15 mouse cellular contexts compared by ENCODE assay signal in genomic region chr9:73087121-73087520, GRCm38 (mm10). TPM values are rescaled to one million over a fixed set of nuclear protein-coding genes. Genes with fewer than 3 reads are reported as not detected.
A peak's percentile ranks its signal among the peaks of the same experiment; 100 is the strongest.
DNase-seq lines count a peak whose midpoint lies in the region; ATAC-seq and TF ChIP-seq lines count a peak whose summit lies in the region.
"Had no signal": no experiment of that assay in that cellular context is flagged by ENCODE, and none has a peak within 500 bp of the region (broad histone marks: within the 10 kb centered on the region; RNA-seq: fewer than 3 reads in every experiment).

No protein-coding gene starts in this region.

- H3K27me3 ChIP-seq in lung, embryonic 14.5 days (ENCODE audit: insufficient read depth, low read length): no peaks in the 10 kb centered on the region
- H3K27me3 ChIP-seq in lung, postnatal 0 days (replicated peaks; ENCODE audit: insufficient read depth, low read length): no peaks in the 10 kb centered on the region
- H3K27me3 ChIP-seq in stomach, postnatal 0 days (ENCODE audit: control insufficient read depth, insufficient read depth, low read length): no peaks in the 10 kb centered on the region
- H3K27me3 ChIP-seq: embryonic facial prominence, embryonic 15.5 days; forebrain, embryonic 12.5 days; heart, embryonic 13.5 days; stomach, embryonic 15.5 days had no signal

- no peak overlapping the region for H3K4me2 ChIP-seq in lung, embryonic 14.5 days
- 0 out of 2 replicates have a peak overlapping the region, but pooled peaks have one; percentile 11 for H3K4me2 ChIP-seq in lung, postnatal 0 days (replicated peaks; ENCODE audit: low read depth, low read length)
- no peak overlapping the region for H3K4me2 ChIP-seq in stomach, postnatal 0 days (replicated peaks; ENCODE audit: low read depth)
- H3K4me2 ChIP-seq: embryonic facial prominence, embryonic 15.5 days; forebrain, embryonic 12.5 days; heart, embryonic 13.5 days; limb, embryonic 12.5 days; stomach, embryonic 15.5 days had no signal

- no peaks in the 10 kb centered on the region for H3K36me3 ChIP-seq in lung, embryonic 14.5 days (ENCODE audit: insufficient read depth)
- no peaks in the 10 kb centered on the region; the same call in 1 of the 2 replicates for H3K36me3 ChIP-seq in lung, postnatal 0 days (ENCODE audit: insufficient read depth, low read length)
- no peaks in the 10 kb centered on the region for H3K36me3 ChIP-seq in stomach, postnatal 0 days (ENCODE audit: control insufficient read depth, insufficient read depth, low read length)
- H3K36me3 ChIP-seq: embryonic facial prominence, embryonic 15.5 days; forebrain, embryonic 12.5 days; heart, embryonic 13.5 days; limb, embryonic 12.5 days; stomach, embryonic 15.5 days had no signal

- 46% methylated on average over 8 of the region's 8 CpGs for WGBS in lung, embryonic 14.5 days
- WGBS in lung, postnatal 0 days: 56% methylated on average over 8 of the region's 8 CpGs
- WGBS in stomach, postnatal 0 days: 56% methylated on average over 8 of the region's 8 CpGs

- H3K9ac ChIP-seq in lung, embryonic 14.5 days: no peak overlapping the region
- no peak overlapping the region for H3K9ac ChIP-seq in lung, postnatal 0 days (replicated peaks; ENCODE audit: low read depth)
- H3K9ac ChIP-seq in stomach, postnatal 0 days (ENCODE audit: low read length): no peak overlapping the region
- H3K9ac ChIP-seq: embryonic facial prominence, embryonic 15.5 days; forebrain, embryonic 12.5 days; heart, embryonic 13.5 days; limb, embryonic 12.5 days; stomach, embryonic 15.5 days had no signal

- H3K4me1 ChIP-seq in lung, embryonic 14.5 days (ENCODE audit: insufficient read depth): no peaks in the 10 kb centered on the region
- 0 out of 2 replicates have a peak, but pooled peaks cover 3% of the 10 kb centered on the region for H3K4me1 ChIP-seq in lung, postnatal 0 days (ENCODE audit: insufficient read depth, low read depth, low read length)
- H3K4me1 ChIP-seq in stomach, postnatal 0 days (replicated peaks; ENCODE audit: control insufficient read depth, insufficient read depth): no peaks in the 10 kb centered on the region
- H3K4me1 ChIP-seq: embryonic facial prominence, embryonic 15.5 days; forebrain, embryonic 12.5 days; limb, embryonic 12.5 days; stomach, embryonic 15.5 days had no signal

- no peak for ATAC-seq in CD4-positive, CD25-positive, alpha-beta regulatory T cell, adult 4 months
- no peak for ATAC-seq in lung, embryonic 14.5 days (ENCODE audit: insufficient read depth)
- no peak for ATAC-seq in lung, postnatal 0 days
- no peak for ATAC-seq in stomach, postnatal 0 days (ENCODE audit: low FRiP score, low TSS enrichment)

- no peak for TF ChIP-seq EP300 in lung, postnatal 0 days (IDR thresholded peaks at IDR 0.05)
- TF ChIP-seq EP300 in stomach, postnatal 0 days (optimal IDR thresholded peaks at IDR 0.05): no peak

- no peak overlapping the region for H3K27ac ChIP-seq in lung, embryonic 14.5 days (ENCODE audit: low read depth)
- H3K27ac ChIP-seq in lung, postnatal 0 days (ENCODE audit: low read length): peak overlapping the region; percentile 43; the same call in 1 of the 2 replicates
- no peak overlapping the region for H3K27ac ChIP-seq in stomach, postnatal 0 days (replicated peaks)
- H3K27ac ChIP-seq: embryonic facial prominence, embryonic 15.5 days; forebrain, embryonic 12.5 days; heart, embryonic 13.5 days; limb, embryonic 12.5 days; stomach, embryonic 15.5 days had no signal

- TF ChIP-seq CTCF in lung, embryonic 14.5 days (IDR thresholded peaks at IDR 0.05; ENCODE audit: low read depth): no peak
- TF ChIP-seq CTCF in lung, postnatal 0 days (IDR thresholded peaks at IDR 0.05): no peak
- TF ChIP-seq CTCF in stomach, postnatal 0 days (IDR thresholded peaks at IDR 0.05; ENCODE audit: low read depth): no peak

- H3K4me3 ChIP-seq in lung, embryonic 14.5 days (ENCODE audit: low read depth, low read length): no peak overlapping the region
- no peak overlapping the region for H3K4me3 ChIP-seq in lung, postnatal 0 days (ENCODE audit: low read depth, low read length)
- no peak overlapping the region for H3K4me3 ChIP-seq in stomach, postnatal 0 days (ENCODE audit: low read depth, low read length)
- H3K4me3 ChIP-seq: embryonic facial prominence, embryonic 15.5 days; forebrain, embryonic 12.5 days; heart, embryonic 13.5 days; limb, embryonic 12.5 days; stomach, embryonic 15.5 days had no signal

- no peaks in the 10 kb centered on the region for H3K9me3 ChIP-seq in lung, embryonic 14.5 days (ENCODE audit: low read depth, low read length)
- no peaks in the 10 kb centered on the region for H3K9me3 ChIP-seq in lung, postnatal 0 days (ENCODE audit: low read length)
- no peaks in the 10 kb centered on the region for H3K9me3 ChIP-seq in stomach, postnatal 0 days (ENCODE audit: control insufficient read depth, low read length)
- H3K9me3 ChIP-seq: embryonic facial prominence, embryonic 15.5 days; forebrain, embryonic 12.5 days; heart, embryonic 13.5 days; limb, embryonic 12.5 days; stomach, embryonic 15.5 days had no signal

- peak; percentile 61 for DNase-seq in CD4-positive, CD25-positive, alpha-beta regulatory T cell, adult 2 months (ENCODE audit: low read depth, low spot score)
- DNase-seq in lung, embryonic 14.5 days: peak; percentile 54
- DNase-seq in lung, postnatal 25 days (ENCODE audit: low spot score): no peak
- DNase-seq in lung, postnatal 0 days (ENCODE audit: low spot score): peak; percentile 40
- DNase-seq in stomach, postnatal 0 days (ENCODE audit: low spot score): peak; percentile 23
- no peak for DNase-seq in ovary, postnatal 36 days (ENCODE audit: low spot score)
- DNase-seq in natural killer cell, adult 2 months (ENCODE audit: low spot score in 2 of 2): no peak
- DNase-seq: kidney, adult 9 months; spleen, adult 18-20 months had no signal

RNA-seq across cellular contexts. Expression of gene Khdc3, which starts 14.5 kb away (rescaled TPM):
- under 1 TPM in 1 of 2 experiments, not detected in 1; 0.44 TPM for polyA plus RNA-seq in CD4-positive, CD25-positive, alpha-beta regulatory T cell, adult 4 months (2017; shearing (Covaris generic))
- polyA plus RNA-seq in lung, embryonic 14.5 days (2014; fragmentation: Nextera tagmentation; extraction: Ambion mirVana): not detected in 2 replicates
- 0.12 and 0.14 TPM in 2 replicates for polyA plus RNA-seq in lung, postnatal 0 days (2015; fragmentation: Nextera tagmentation; extraction: Ambion mirVana)
- not detected in 2 replicates for polyA plus RNA-seq in stomach, postnatal 0 days (2015; fragmentation: Nextera tagmentation; extraction: Ambion mirVana)
- polyA plus RNA-seq: embryonic facial prominence, embryonic 15.5 days; forebrain, embryonic 12.5 days; heart, embryonic 13.5 days; limb, embryonic 12.5 days had no signal

RNA-seq across cellular contexts. Expression of gene Gm20509, which starts 15.1 kb away (rescaled TPM):
- polyA plus RNA-seq in CD4-positive, CD25-positive, alpha-beta regulatory T cell, adult 4 months (2017; shearing (Covaris generic)): not detected
- not detected in 2 replicates for polyA plus RNA-seq in lung, embryonic 14.5 days (2014; fragmentation: Nextera tagmentation; extraction: Ambion mirVana)
- not detected in 2 replicates for polyA plus RNA-seq in lung, postnatal 0 days (2015; fragmentation: Nextera tagmentation; extraction: Ambion mirVana)
- not detected in 2 replicates for polyA plus RNA-seq in stomach, postnatal 0 days (2015; fragmentation: Nextera tagmentation; extraction: Ambion mirVana)
- polyA plus RNA-seq: embryonic facial prominence, embryonic 15.5 days; forebrain, embryonic 12.5 days; heart, embryonic 13.5 days; limb, embryonic 12.5 days; stomach, embryonic 15.5 days had no signal

RNA-seq across cellular contexts. Expression of gene Rsl24d1, which starts 26.1 kb away (rescaled TPM):
- polyA plus RNA-seq in CD4-positive, CD25-positive, alpha-beta regulatory T cell, adult 4 months (2017; shearing (Covaris generic)): 10 to 100 TPM; 78.8 to 89.1 TPM
- polyA plus RNA-seq in lung, embryonic 14.5 days (2014; fragmentation: Nextera tagmentation; extraction: Ambion mirVana): 115 and 127 TPM in 2 replicates
- 58.8 and 59.8 TPM in 2 replicates for polyA plus RNA-seq in lung, postnatal 0 days (2015; fragmentation: Nextera tagmentation; extraction: Ambion mirVana)
- polyA plus RNA-seq in stomach, postnatal 0 days (2015; fragmentation: Nextera tagmentation; extraction: Ambion mirVana): 55.6 and 56.3 TPM in 2 replicates

RNA-seq across cellular contexts. Expression of gene Rab27a, which starts 42.5 kb away (rescaled TPM):
- 10 to 100 TPM; 34.9 to 86.7 TPM for polyA plus RNA-seq in CD4-positive, CD25-positive, alpha-beta regulatory T cell, adult 4 months (2017; shearing (Covaris generic))
- polyA plus RNA-seq in lung, embryonic 14.5 days (2014; fragmentation: Nextera tagmentation; extraction: Ambion mirVana): 1.8 and 2.8 TPM in 2 replicates
- 41.6 and 48.7 TPM in 2 replicates for polyA plus RNA-seq in lung, postnatal 0 days (2015; fragmentation: Nextera tagmentation; extraction: Ambion mirVana)
- polyA plus RNA-seq in stomach, postnatal 0 days (2015; fragmentation: Nextera tagmentation; extraction: Ambion mirVana): 22.5 and 22.7 TPM in 2 replicates

RNA-seq across cellular contexts. Expression of gene Pigb, which starts 46.9 kb away (rescaled TPM):
- 10 to 100 TPM; 14.2 to 22.2 TPM for polyA plus RNA-seq in CD4-positive, CD25-positive, alpha-beta regulatory T cell, adult 4 months (2017; shearing (Covaris generic))
- 16.1 and 16.7 TPM in 2 replicates for polyA plus RNA-seq in lung, embryonic 14.5 days (2014; fragmentation: Nextera tagmentation; extraction: Ambion mirVana)
- polyA plus RNA-seq in lung, postnatal 0 days (2015; fragmentation: Nextera tagmentation; extraction: Ambion mirVana): 5.5 and 6.5 TPM in 2 replicates
- polyA plus RNA-seq in stomach, postnatal 0 days (2015; fragmentation: Nextera tagmentation; extraction: Ambion mirVana): 7.7 and 8.7 TPM in 2 replicates

Comparison
In these comparisons a context has a peak if more than half of its experiments do, and no peak if none do; other contexts are left out.
1. DNase-seq: peak in CD4-positive, CD25-positive, alpha-beta regulatory T cell, adult 2 months (single experiment), lung, embryonic 14.5 days (single experiment), lung, postnatal 0 days (single experiment) and stomach, postnatal 0 days (single experiment); none in lung, postnatal 25 days (single experiment), ovary, postnatal 36 days (single experiment) and natural killer cell, adult 2 months (0 of 2).